Mouse (Mus musculus): ENCODE results near the gene Car8. TPM values are rescaled to one million over a fixed set of nuclear protein-coding genes. Genes with fewer than 3 reads are reported as not detected.

Car8 gene
- total and polyA plus RNA-seq, 2 experiments from 2014 or later = 17.7 to 31.6 TPM

DNA sequence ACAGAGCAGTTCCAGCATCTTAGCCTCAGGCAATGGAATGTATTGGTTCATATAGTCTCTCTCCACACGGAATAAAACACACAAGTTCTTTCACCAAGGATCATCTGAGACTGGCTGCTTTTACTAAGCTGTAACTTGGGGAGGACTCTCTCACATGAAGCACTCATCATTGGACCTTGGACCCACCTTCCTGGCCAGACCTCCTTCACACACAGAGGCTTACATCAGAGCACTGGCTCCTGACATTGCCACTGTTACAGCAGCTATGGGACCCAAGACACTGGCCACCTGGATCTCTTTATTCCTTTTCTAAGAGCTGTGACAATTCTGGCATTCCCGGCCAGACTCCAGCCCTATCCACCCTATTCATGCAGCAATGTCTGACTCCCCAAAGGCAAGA lies 101.4 kb downstream of the Car8 start:
- H3K9ac ChIP-seq (replicated peaks; ENCODE audit: low read length, poor library complexity, severe bottlenecking) = no peak overlapping the region
- WGBS = 87% methylated on average over 2 of the region's 2 CpGs
- no peak overlapping the region for H3K27ac ChIP-seq (ENCODE audit: low read depth, low read length)
- ATAC-seq (ENCODE audit: low FRiP score) (no peak), DNase-seq (ENCODE audit: low spot score) (no peak)
- no peak overlapping the region for H3K4me2 ChIP-seq (ENCODE audit: low read depth, low read length, poor library complexity, severe bottlenecking)
- H3K27me3 ChIP-seq (ENCODE audit: insufficient read depth, low read length) = no peaks in the 10 kb centered on the region
- no peaks in the 10 kb centered on the region for H3K36me3 ChIP-seq (ENCODE audit: insufficient read depth, low read length)
- H3K9me3 ChIP-seq (ENCODE audit: low read length) = no peaks in the 10 kb centered on the region
- no peak for TF ChIP-seq CTCF (IDR thresholded peaks at IDR 0.05)
- no peak overlapping the region for H3K4me3 ChIP-seq (ENCODE audit: low read depth, low read length)
- no peaks in the 10 kb centered on the region for H3K4me1 ChIP-seq (ENCODE audit: insufficient read depth, low read length)

DNA sequence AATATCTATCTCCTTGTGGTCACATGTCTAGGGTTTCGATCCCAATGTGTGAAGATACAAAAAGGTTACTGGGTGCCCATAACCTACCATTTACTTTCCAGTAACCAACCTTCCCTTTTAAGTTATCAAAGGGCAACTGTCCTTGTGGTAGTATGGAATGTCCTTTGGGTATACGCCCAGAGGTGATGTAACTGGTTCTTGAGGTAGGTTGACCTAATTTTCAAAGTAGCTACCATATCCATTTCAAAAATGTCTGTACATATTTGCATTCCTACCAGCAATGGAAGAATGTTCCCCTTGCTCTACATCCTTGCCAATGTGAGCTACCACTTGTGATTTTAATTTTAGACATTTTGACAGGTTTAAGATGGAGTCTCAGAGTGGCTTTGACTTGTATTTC lies 106.8 kb downstream of the Car8 start:
- Histone ChIP-seq H3K9me3 (ENCODE audit: low read length) (no peaks in the 10 kb centered on the region), H3K4me1 (ENCODE audit: insufficient read depth, low read length) (no peaks in the 10 kb centered on the region), H3K9ac (replicated peaks; ENCODE audit: low read length, poor library complexity, severe bottlenecking) (no peak overlapping the region), H3K27me3 (ENCODE audit: insufficient read depth, low read length) (no peaks in the 10 kb centered on the region), H3K4me2 (ENCODE audit: low read depth, low read length, poor library complexity, severe bottlenecking) (no peak overlapping the region), H3K36me3 (ENCODE audit: insufficient read depth, low read length) (no peaks in the 10 kb centered on the region), H3K27ac (ENCODE audit: low read depth, low read length) (no peak overlapping the region), H3K4me3 (ENCODE audit: low read depth, low read length) (no peak overlapping the region)
- DNase-seq (ENCODE audit: low spot score) (no peak), ATAC-seq (ENCODE audit: low FRiP score) (no peak)
- no peak for TF ChIP-seq CTCF (IDR thresholded peaks at IDR 0.05)
- WGBS = 96% methylated on average over 2 of the region's 2 CpGs

DNA sequence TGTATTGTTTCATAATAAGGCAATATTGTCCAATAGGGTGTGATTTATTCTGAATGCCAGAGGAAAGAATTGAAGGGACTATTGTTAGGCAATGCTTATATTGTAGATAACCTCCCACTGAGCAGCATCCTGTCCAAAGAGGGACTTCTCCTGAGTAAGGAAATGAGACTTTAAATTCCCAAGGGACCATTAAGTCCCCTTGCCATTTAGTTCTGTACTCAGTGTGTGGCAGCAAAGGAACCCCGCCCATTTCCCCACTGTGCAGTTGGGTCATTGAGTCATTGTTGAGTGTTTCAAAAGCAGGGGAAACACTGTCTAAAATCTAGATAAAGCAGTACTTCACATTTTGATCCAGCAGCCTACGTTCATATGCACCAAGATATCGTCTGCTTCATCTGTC lies 125.3 kb downstream of the Car8 start:
- no peak overlapping the region for H3K27ac ChIP-seq (ENCODE audit: low read depth, low read length)
- TF ChIP-seq CTCF (IDR thresholded peaks at IDR 0.05) = no peak
- H3K9me3 ChIP-seq (ENCODE audit: low read length) = no peaks in the 10 kb centered on the region
- no peak for ATAC-seq (ENCODE audit: low FRiP score)
- DNase-seq (ENCODE audit: low spot score) = no peak
- H3K4me1 ChIP-seq (ENCODE audit: insufficient read depth, low read length) = no peaks in the 10 kb centered on the region
- no peak overlapping the region for H3K4me3 ChIP-seq (ENCODE audit: low read depth, low read length)
- no peak overlapping the region for H3K9ac ChIP-seq (replicated peaks; ENCODE audit: low read length, poor library complexity, severe bottlenecking)
- H3K4me2 ChIP-seq (ENCODE audit: low read depth, low read length, poor library complexity, severe bottlenecking) = no peak overlapping the region
- no peaks in the 10 kb centered on the region for H3K36me3 ChIP-seq (ENCODE audit: insufficient read depth, low read length)
- WGBS = 88% methylated on average over 3 of the region's 3 CpGs
- H3K27me3 ChIP-seq (ENCODE audit: insufficient read depth, low read length) = no peaks in the 10 kb centered on the region

DNA sequence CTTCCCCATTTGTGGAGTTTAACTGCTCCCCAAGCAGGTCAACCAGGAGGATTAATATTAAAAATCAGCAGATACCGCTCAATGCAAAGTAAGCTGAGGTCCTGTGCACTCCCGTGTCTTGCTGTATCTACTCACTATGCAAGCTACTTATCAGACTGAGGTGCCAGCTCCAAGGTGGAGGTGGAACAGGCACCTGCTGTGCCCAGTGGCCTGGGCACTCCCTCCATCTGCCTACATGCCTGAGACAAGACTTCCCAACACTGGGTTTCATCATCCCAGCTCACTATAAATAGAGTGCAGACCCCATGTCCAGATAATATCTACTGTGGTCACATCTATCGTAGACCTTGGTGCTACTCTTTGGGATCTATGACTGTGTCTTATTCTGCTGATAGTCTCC lies 127.0 kb downstream of the Car8 start:
- H3K27ac ChIP-seq (ENCODE audit: low read depth, low read length) = no peak overlapping the region
- 92% methylated on average over 3 of the region's 3 CpGs for WGBS
- DNase-seq (ENCODE audit: low spot score) = no peak
- H3K4me3 ChIP-seq (ENCODE audit: low read depth, low read length) = no peak overlapping the region
- H3K36me3 ChIP-seq (ENCODE audit: insufficient read depth, low read length) = no peaks in the 10 kb centered on the region
- H3K4me1 ChIP-seq (ENCODE audit: insufficient read depth, low read length) = no peaks in the 10 kb centered on the region
- H3K9me3 ChIP-seq (ENCODE audit: low read length) = no peaks in the 10 kb centered on the region
- H3K4me2 ChIP-seq (ENCODE audit: low read depth, low read length, poor library complexity, severe bottlenecking) = no peak overlapping the region
- no peak for ATAC-seq (ENCODE audit: low FRiP score)
- H3K9ac ChIP-seq (replicated peaks; ENCODE audit: low read length, poor library complexity, severe bottlenecking) = no peak overlapping the region
- no peaks in the 10 kb centered on the region for H3K27me3 ChIP-seq (ENCODE audit: insufficient read depth, low read length)
- no peak for TF ChIP-seq CTCF (IDR thresholded peaks at IDR 0.05)

DNA sequence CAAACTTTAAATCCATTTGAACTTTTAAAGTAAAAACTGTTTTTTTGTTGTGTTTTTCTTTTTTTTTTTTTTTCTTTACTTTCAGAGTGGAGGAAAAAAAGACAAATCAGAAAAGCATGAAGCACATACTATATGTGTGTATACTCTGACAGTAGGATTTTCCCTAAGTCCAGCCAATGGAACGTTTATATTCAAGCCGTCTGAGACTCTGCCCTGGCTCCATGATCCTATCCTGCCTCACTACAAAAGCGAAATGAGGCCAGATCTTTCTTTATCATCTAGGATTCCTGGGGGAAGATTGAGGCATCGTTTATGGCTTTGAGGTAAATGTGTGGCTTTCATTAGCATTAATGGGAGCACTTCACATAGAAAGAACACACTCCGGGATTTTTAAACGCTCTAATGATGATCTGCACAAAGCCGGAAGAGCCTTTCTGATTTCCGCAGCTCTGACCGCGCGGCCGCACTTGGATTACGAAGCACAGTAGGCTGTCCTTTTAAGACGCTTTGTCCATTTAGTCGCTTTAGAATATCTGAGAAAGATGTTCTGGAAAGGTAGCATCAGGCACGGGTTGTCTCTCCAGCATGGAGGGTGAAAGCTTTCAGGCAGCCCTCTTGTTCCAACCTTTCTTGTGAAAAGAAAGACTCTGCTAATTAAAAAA lies 128.8 kb downstream of the Car8 start:
- no peak overlapping the region for H3K4me3 ChIP-seq (ENCODE audit: low read depth, low read length)
- H3K4me1 ChIP-seq (ENCODE audit: insufficient read depth, low read length) = no peaks in the 10 kb centered on the region
- H3K36me3 ChIP-seq (ENCODE audit: insufficient read depth, low read length) = no peaks in the 10 kb centered on the region
- no peak overlapping the region for H3K9ac ChIP-seq (replicated peaks; ENCODE audit: low read length, poor library complexity, severe bottlenecking)
- peak overlapping the region; percentile 35 for H3K4me2 ChIP-seq (ENCODE audit: low read depth, low read length, poor library complexity, severe bottlenecking)
- 42% methylated on average over 16 of the region's 16 CpGs for WGBS
- H3K27me3 ChIP-seq (ENCODE audit: insufficient read depth, low read length) = no peaks in the 10 kb centered on the region
- TF ChIP-seq CTCF (IDR thresholded peaks at IDR 0.05) = no peak
- no peak for DNase-seq (ENCODE audit: low spot score)
- no peak for ATAC-seq (ENCODE audit: low FRiP score)
- no peak overlapping the region for H3K27ac ChIP-seq (ENCODE audit: low read depth, low read length)
- no peaks in the 10 kb centered on the region for H3K9me3 ChIP-seq (ENCODE audit: low read length)

DNA sequence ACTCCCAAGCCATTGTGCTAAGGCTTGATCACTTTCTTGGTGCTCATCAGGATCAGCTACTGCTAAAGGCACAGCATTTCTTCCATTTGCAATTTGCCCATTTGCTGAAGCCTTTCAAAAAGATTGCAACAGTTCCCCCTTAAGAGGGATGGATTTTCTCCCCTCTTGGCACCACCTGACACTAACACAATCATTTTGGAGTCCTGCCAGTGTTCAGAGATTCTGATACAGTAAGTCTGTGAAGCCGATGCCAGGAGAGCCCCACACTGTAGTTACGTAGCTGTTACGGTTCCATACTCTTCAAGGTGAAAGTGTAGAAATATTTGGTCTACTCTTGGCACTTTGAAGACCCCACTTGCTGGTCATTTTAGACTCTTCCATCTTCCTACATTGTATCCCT lies 137.4 kb downstream of the Car8 start:
- no peak for ATAC-seq (ENCODE audit: low FRiP score)

More for the DNA sequence above, 137.4 kb downstream of the Car8 start:
- H3K4me3 ChIP-seq (ENCODE audit: low read depth, low read length) = no peak overlapping the region
- no peak overlapping the region for H3K9ac ChIP-seq (replicated peaks; ENCODE audit: low read length, poor library complexity, severe bottlenecking)
- no peak overlapping the region for H3K27ac ChIP-seq (ENCODE audit: low read depth, low read length)
- H3K27me3 ChIP-seq (ENCODE audit: insufficient read depth, low read length) = no peaks in the 10 kb centered on the region
- WGBS = 78% methylated on average over 3 of the region's 3 CpGs
- no peaks in the 10 kb centered on the region for H3K9me3 ChIP-seq (ENCODE audit: low read length)
- no peaks in the 10 kb centered on the region for H3K36me3 ChIP-seq (ENCODE audit: insufficient read depth, low read length)
- no peak for TF ChIP-seq CTCF (IDR thresholded peaks at IDR 0.05)
- no peaks in the 10 kb centered on the region for H3K4me1 ChIP-seq (ENCODE audit: insufficient read depth, low read length)
- DNase-seq (ENCODE audit: low spot score) = peak; percentile 30
- no peak overlapping the region for H3K4me2 ChIP-seq (ENCODE audit: low read depth, low read length, poor library complexity, severe bottlenecking)
